Mouse (Mus musculus) CH12.LX (cell line): Measurements from ENCODE around the gene Tnfsf12.

ENCODE experiments used
- BHLHE40 ChIP-seq: IDR thresholded peaks from 2 replicates; pipeline ENCODE4 v1.6.1; 2011; ENCODE audit warnings: mild to moderate bottlenecking, low read depth, low read length, improper control_type of control experiment
- CHD1 ChIP-seq: IDR thresholded peaks from 2 replicates; pipeline ENCODE4 v1.6.1; 2012; ENCODE audit warnings: low read depth, low read length, improper control_type of control experiment, inconsistent platforms
- CTCF ChIP-seq, 2 experiments: IDR thresholded peaks in 1 of 2; conservative IDR thresholded peaks in 1 of 2; 2 replicates each; pipeline ENCODE4 v1.5.1; 2011 to 2012; ENCODE audit warnings: low read depth in 2 of 2, low read length in 2 of 2, improper control_type of control experiment in 1 of 2, inconsistent platforms in 1 of 2, mild to moderate bottlenecking in 1 of 2, moderate library complexity in 1 of 2
- EP300 ChIP-seq: IDR thresholded peaks from 2 replicates; pipeline ENCODE4 v1.6.1; 2011; ENCODE audit warnings: low read length, improper control_type of control experiment
- GABPA ChIP-seq: IDR thresholded peaks from 2 replicates; pipeline ENCODE4 v1.6.1; 2012; ENCODE audit warnings: low read depth, low read length, improper control_type of control experiment, inconsistent platforms; ENCODE audit not compliant: insufficient replicate concordance
- KAT2A ChIP-seq: IDR thresholded peaks from 2 replicates; pipeline ENCODE4 v1.6.1; 2012; ENCODE audit warnings: low read length, improper control_type of control experiment, inconsistent platforms; ENCODE audit not compliant: insufficient replicate concordance
- MAX ChIP-seq: IDR thresholded peaks from 2 replicates; pipeline ENCODE4 v1.6.1; 2011; ENCODE audit warnings: low read length, improper control_type of control experiment
- MAZ ChIP-seq: IDR thresholded peaks from 2 replicates; pipeline ENCODE4 v1.6.1; 2012; ENCODE audit warnings: low read depth, mild to moderate bottlenecking, inconsistent platforms, low read length, improper control_type of control experiment, moderate library complexity
- MEF2A ChIP-seq: IDR thresholded peaks from 2 replicates; pipeline ENCODE4 v1.6.1; 2014; ENCODE audit warnings: low read depth, mild to moderate bottlenecking, inconsistent platforms, low read length, improper control_type of control experiment, borderline replicate concordance
- NRF1 ChIP-seq: IDR thresholded peaks from 2 replicates; pipeline ENCODE4 v1.6.1; 2014; ENCODE audit warnings: low read depth, mild to moderate bottlenecking, inconsistent platforms, low read length, improper control_type of control experiment, moderate library complexity
- POLR2A ChIP-seq: IDR thresholded peaks from 2 replicates; pipeline ENCODE4 v1.6.1; 2011; ENCODE audit warnings: low read depth, mild to moderate bottlenecking, improper control_type of control experiment, low read length

DNA sequence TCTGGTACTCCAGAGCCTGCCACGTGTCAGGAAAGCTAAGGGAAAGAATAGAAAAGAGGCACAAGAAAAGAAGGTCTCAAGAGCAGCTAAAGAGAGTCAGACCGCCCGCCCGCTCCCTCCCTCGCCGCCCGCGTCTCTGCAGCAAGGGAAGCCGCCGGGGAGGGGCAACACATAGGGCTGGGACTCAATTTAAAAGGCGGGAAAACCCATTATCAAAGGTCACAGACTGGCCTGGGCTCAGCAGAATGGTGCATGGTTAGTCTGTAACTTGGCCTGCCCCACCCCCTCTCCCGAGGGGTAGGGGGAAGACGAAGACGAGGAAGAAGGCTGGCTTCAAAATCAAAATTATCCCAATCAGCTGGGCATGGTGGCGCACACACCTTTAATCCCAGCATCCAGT lies 23.0 kb upstream of the Tnfsf12 start:
- TF ChIP-seq GABPA = no peak
- TF ChIP-seq CHD1 = no peak
- TF ChIP-seq POLR2A = no peak
- no peak for TF ChIP-seq KAT2A
- no peak for TF ChIP-seq CTCF (conservative IDR thresholded peaks at IDR 0.05 in 1 of 2, IDR thresholded peaks at IDR 0.05 in 1 of 2; ENCODE audit: low read depth in 2 of 2, low read length in 2 of 2)
- TF ChIP-seq EP300 = no peak
- no peak for TF ChIP-seq MEF2A
- no peak for TF ChIP-seq BHLHE40
- TF ChIP-seq NRF1 = no peak
- TF ChIP-seq MAX = no peak
- TF ChIP-seq MAZ = no peak
